ENCODE assay signal across 10 mouse cellular contexts in the genomic region with DNA sequence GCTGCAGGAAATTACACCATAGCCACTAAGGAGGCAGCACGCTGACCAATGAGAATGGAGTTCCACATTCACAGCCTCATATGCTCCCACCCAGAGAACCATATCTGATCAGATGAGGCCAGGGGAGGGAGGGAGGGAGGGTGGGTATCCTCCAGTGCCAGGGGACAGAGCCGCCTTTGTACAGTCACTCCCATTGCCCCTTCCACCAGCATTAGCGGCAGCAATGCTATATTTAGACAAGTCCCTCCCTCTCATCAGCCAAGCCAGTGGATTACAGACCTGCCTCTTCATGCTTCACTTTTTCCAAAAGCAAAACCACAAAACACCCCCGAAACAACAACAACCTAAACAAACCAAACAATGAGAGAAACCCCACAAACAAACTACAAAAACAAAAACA. TPM values are rescaled to one million over a fixed set of nuclear protein-coding genes. Genes with fewer than 3 reads are reported as not detected.
DNase-seq lines count a peak whose midpoint lies in the region; ATAC-seq lines count a peak whose summit lies in the region.
"Had no signal": no experiment of that assay in that cellular context is flagged by ENCODE, and none has a peak within 500 bp of the region (broad histone marks: within the 10 kb centered on the region; RNA-seq: fewer than 3 reads in every experiment).

No protein-coding gene starts in this region.

- no peaks in the 10 kb centered on the region for H3K9me3 ChIP-seq in hindbrain, embryonic 14.5 days (ENCODE audit: control insufficient read depth, low read length)

- intact Hi-C loops in heart, postnatal 25 days (cut with DNase I) = no loop called here

- H3K4me3 ChIP-seq in hindbrain, embryonic 14.5 days (replicated peaks; ENCODE audit: low read length) = no peak overlapping the region

- ATAC-seq in hindbrain, embryonic 14.5 days (ENCODE audit: low FRiP score) = peak; percentile 56; the same call in 1 of the 2 replicates

- H3K4me2 ChIP-seq in hindbrain, embryonic 14.5 days (replicated peaks) = no peak overlapping the region

- H3K36me3 ChIP-seq in hindbrain, embryonic 14.5 days (replicated peaks; ENCODE audit: control insufficient read depth, insufficient read depth) = no peaks in the 10 kb centered on the region

- no peaks in the 10 kb centered on the region for H3K27me3 ChIP-seq in hindbrain, embryonic 14.5 days (ENCODE audit: control insufficient read depth, insufficient read depth, low read length)

- no peak overlapping the region for H3K27ac ChIP-seq in hindbrain, embryonic 14.5 days

- 65% methylated on average over 4 of the region's 4 CpGs for WGBS in hindbrain, embryonic 14.5 days

- no peak overlapping the region for H3K9ac ChIP-seq in hindbrain, embryonic 14.5 days

- DNase-seq in heart, adult 11 months = peak; percentile 88
- no peak for DNase-seq in heart, postnatal 25 days (ENCODE audit: low spot score)
- DNase-seq in retina, postnatal 1 day = peak; percentile 89
- no peak for DNase-seq in retina, embryonic 14.5 days (ENCODE audit: low spot score)
- no peak for DNase-seq in hindbrain, embryonic 14.5 days (ENCODE audit: low spot score)
- peak; percentile 36 for DNase-seq in testis, postnatal 14 days (ENCODE audit: low spot score)
- DNase-seq in spleen, postnatal 14 days (ENCODE audit: low spot score in 2 of 2) = no peak
- no peak for DNase-seq in cerebellum, postnatal 36 days
- DNase-seq: adrenal gland, adult 8-10 months had no signal

- no peaks in the 10 kb centered on the region for H3K4me1 ChIP-seq in hindbrain, embryonic 14.5 days (replicated peaks; ENCODE audit: control insufficient read depth, insufficient read depth, low read length)

RNA-seq across cellular contexts. Expression of gene Cobl, which starts 30.2 kb away (rescaled TPM):
- 10 to 100 TPM; 17.4 to 21.9 TPM for total RNA-seq in heart, postnatal 25 days (2021)
- polyA plus RNA-seq in hindbrain, embryonic 14.5 days (2014; fragmentation: Nextera tagmentation; extraction: Ambion mirVana) = 15.3 and 15.7 TPM in 2 replicates
- total RNA-seq: monocyte, adult 5-6 weeks had no signal

Comparison
In these comparisons a context has a peak if more than half of its experiments do, and no peak if none do; other contexts are left out.
1. DNase-seq: peak in heart, adult 11 months (single experiment), retina, postnatal 1 day (single experiment) and testis, postnatal 14 days (single experiment); none in heart, postnatal 25 days (single experiment), retina, embryonic 14.5 days (single experiment), hindbrain, embryonic 14.5 days (single experiment), spleen, postnatal 14 days (0 of 2) and cerebellum, postnatal 36 days (0 of 2).